Mouse (Mus musculus) hindbrain, embryonic 14.5 days (tissue): ENCODE measurements at regions not wholly inside any gene's neighbourhood (a gene's known extent, or its start where the extent isn't known, plus 50 kb on each side); places are given as distances from the start of the nearest gene placed in this dataset.

ENCODE experiments used
- ATAC-seq: fragments of 200-750 bp; cut with Nextera tagmentation; 2 replicates; pipeline ENCODE4 v1.8.0; 2017; ENCODE audit warnings: moderate number of reproducible peaks, mild to moderate bottlenecking, moderate TSS enrichment, moderate library complexity; ENCODE audit not compliant: low FRiP score
- DNase-seq: peaks from one replicate; pipeline ENCODE4 v3.0.0-alpha.2; 2015; ENCODE audit warnings: low spot score
- H3K27ac ChIP-seq: fragments of 300-500 bp; sonication (generic); 2 replicates; pipeline ENCODE4 v1.5.1; 2014; ENCODE audit warnings: mild to moderate bottlenecking, moderate library complexity
- H3K27me3 ChIP-seq: fragments of 300-500 bp; sonication (generic); 2 replicates; pipeline ENCODE4 v1.6.1; 2014; ENCODE audit warnings: mild to moderate bottlenecking, low read length, mixed read lengths; ENCODE audit not compliant: control insufficient read depth, insufficient read depth
- H3K36me3 ChIP-seq: fragments of 300-500 bp; sonication (generic); replicated peaks from 2 replicates; pipeline ENCODE4 v1.6.1; 2014; ENCODE audit not compliant: control insufficient read depth, insufficient read depth
- H3K4me1 ChIP-seq: fragments of 300-500 bp; sonication (generic); replicated peaks from 2 replicates; pipeline ENCODE4 v1.6.1; 2014; ENCODE audit warnings: antibody characterized with exemption, low read length, mixed read lengths; ENCODE audit not compliant: control insufficient read depth, insufficient read depth
- H3K4me2 ChIP-seq: fragments of 300-500 bp; sonication (generic); replicated peaks from 2 replicates; pipeline ENCODE4 v1.6.1; 2014; ENCODE audit warnings: mild to moderate bottlenecking, moderate library complexity
- H3K4me3 ChIP-seq: fragments of 300-500 bp; sonication (generic); replicated peaks from 2 replicates; pipeline ENCODE4 v1.5.1; 2014; ENCODE audit warnings: mild to moderate bottlenecking, low read length
- H3K9ac ChIP-seq: fragments of 300-500 bp; sonication (generic); 2 replicates; pipeline ENCODE4 v1.6.1; 2014
- H3K9me3 ChIP-seq: fragments of 300-500 bp; sonication (generic); 2 replicates; pipeline ENCODE4 v1.6.1; 2016; ENCODE audit warnings: low read length; ENCODE audit not compliant: control insufficient read depth
- WGBS: fragments of 180-500 bp; shearing (Covaris S2); extraction: QIAGEN DNeasy Blood & Tissue Kit; methylation state at CpG from one replicate; pipeline ENCODE4 v1.1.7; 2014; 5-methylcytosine and 5-hydroxymethylcytosine counted together

GRCm38 (mm10) chr12:5494657-5495512 lies 119.4 kb upstream of the Klhl29 start:
- Histone ChIP-seq H3K9me3 (no peaks in the 10 kb centered on the region), H3K36me3 (no peaks in the 10 kb centered on the region), H3K9ac (no peak overlapping the region), H3K4me1 (no peaks in the 10 kb centered on the region), H3K4me3 (no peak overlapping the region), H3K27ac (no peak overlapping the region), H3K4me2 (no peak overlapping the region), H3K27me3 (no peaks in the 10 kb centered on the region)
- 66% methylated on average over 7 of the region's 7 CpGs for WGBS
- no peak for DNase-seq
- ATAC-seq: no peak

GRCm38 (mm10) chr12:5464250-5464899 lies 88.9 kb upstream of the Klhl29 start:
- H3K9ac ChIP-seq: no peak overlapping the region
- no peak overlapping the region for H3K27ac ChIP-seq
- H3K9me3 ChIP-seq: no peaks in the 10 kb centered on the region
- H3K4me2 ChIP-seq: no peak overlapping the region
- no peaks in the 10 kb centered on the region for H3K27me3 ChIP-seq
- no peaks in the 10 kb centered on the region for H3K36me3 ChIP-seq
- H3K4me3 ChIP-seq: no peak overlapping the region
- DNase-seq: no peak
- 50% methylated on average over 9 of the region's 9 CpGs for WGBS
- no peaks in the 10 kb centered on the region for H3K4me1 ChIP-seq
- no peak for ATAC-seq

- Histone ChIP-seq H3K27ac (no peak overlapping the region), H3K4me3 (no peak overlapping the region), H3K9me3 (no peaks in the 10 kb centered on the region), H3K4me2 (no peak overlapping the region), H3K36me3 (no peaks in the 10 kb centered on the region), H3K4me1 (no peaks in the 10 kb centered on the region), H3K27me3 (no peaks in the 10 kb centered on the region), H3K9ac (no peak overlapping the region)
- 94% methylated on average over 2 of the region's 2 CpGs for WGBS
- DNase-seq (no peak), ATAC-seq (no peak)
Measured at GRCm38 (mm10) chr12:5453157-5453556, 77.7 kb upstream of the Klhl29 start.

- H3K9me3 ChIP-seq: no peaks in the 10 kb centered on the region
- H3K4me3 ChIP-seq: no peak overlapping the region
- H3K36me3 ChIP-seq: no peaks in the 10 kb centered on the region
- H3K9ac ChIP-seq: no peak overlapping the region
- H3K27ac ChIP-seq: peak overlapping the region; percentile 44; the same call in 1 of the 2 replicates
- H3K27me3 ChIP-seq: no peaks in the 10 kb centered on the region
- H3K4me1 ChIP-seq: peaks cover 11% of the 10 kb centered on the region
- WGBS: 37% methylated on average over 2 of the region's 2 CpGs
- peak; percentile 47; the same call in 1 of the 2 replicates for ATAC-seq
- no peak for DNase-seq
- H3K4me2 ChIP-seq: no peak overlapping the region
Measured at GRCm38 (mm10) chr12:5443730-5444129, 68.2 kb upstream of the Klhl29 start.

GRCm38 (mm10) chr12:5443091-5443531 lies 67.6 kb upstream of the Klhl29 start:
- H3K4me3 ChIP-seq: no peak overlapping the region
- peaks cover 11% of the 10 kb centered on the region for H3K4me1 ChIP-seq
- no peaks in the 10 kb centered on the region for H3K9me3 ChIP-seq
- no peak overlapping the region for H3K4me2 ChIP-seq
- 51% methylated on average over 7 of the region's 7 CpGs for WGBS
- H3K9ac ChIP-seq: no peak overlapping the region
- DNase-seq (no peak), ATAC-seq (peak; percentile 41; the same call in 1 of the 2 replicates)
- no peaks in the 10 kb centered on the region for H3K27me3 ChIP-seq
- H3K36me3 ChIP-seq: no peaks in the 10 kb centered on the region
- peak overlapping the region; percentile 44 for H3K27ac ChIP-seq

GRCm38 (mm10) chr12:5442679-5443078 lies 67.2 kb upstream of the Klhl29 start:
- Histone ChIP-seq H3K4me3 (no peak overlapping the region), H3K27me3 (no peaks in the 10 kb centered on the region), H3K36me3 (no peaks in the 10 kb centered on the region), H3K4me2 (no peak overlapping the region), H3K9me3 (no peaks in the 10 kb centered on the region), H3K4me1 (peaks cover 11% of the 10 kb centered on the region), H3K27ac (no peak overlapping the region), H3K9ac (no peak overlapping the region)
- WGBS: 86% methylated on average over 5 of the region's 5 CpGs
- no peak for ATAC-seq
- DNase-seq: no peak

- Histone ChIP-seq H3K36me3 (no peaks in the 10 kb centered on the region), H3K27ac (no peak overlapping the region), H3K4me3 (no peak overlapping the region), H3K9ac (no peak overlapping the region), H3K4me1 (peaks cover 11% of the 10 kb centered on the region), H3K9me3 (no peaks in the 10 kb centered on the region), H3K27me3 (no peaks in the 10 kb centered on the region), H3K4me2 (no peak overlapping the region)
- no peak for ATAC-seq
- no peak for DNase-seq
- 73% methylated on average over 3 of the region's 3 CpGs for WGBS
Measured at GRCm38 (mm10) chr12:5440482-5440881, 65.0 kb upstream of the Klhl29 start.

- DNase-seq (no peak), ATAC-seq (no peak)
- no peak overlapping the region for H3K4me2 ChIP-seq
- H3K27ac ChIP-seq: no peak overlapping the region
- H3K27me3 ChIP-seq: no peaks in the 10 kb centered on the region
- H3K4me1 ChIP-seq: peaks cover 4% of the 10 kb centered on the region; the same call in 1 of the 2 replicates
- 64% methylated on average over 3 of the region's 3 CpGs for WGBS
- H3K9ac ChIP-seq: no peak overlapping the region
- no peaks in the 10 kb centered on the region for H3K9me3 ChIP-seq
- H3K36me3 ChIP-seq: no peaks in the 10 kb centered on the region
- no peak overlapping the region for H3K4me3 ChIP-seq
Measured at GRCm38 (mm10) chr12:5435876-5436275, 60.4 kb upstream of the Klhl29 start.

- no peak overlapping the region for H3K27ac ChIP-seq
- H3K4me1 ChIP-seq: peaks cover 4% of the 10 kb centered on the region; the same call in 1 of the 2 replicates
- no peaks in the 10 kb centered on the region for H3K9me3 ChIP-seq
- no peak overlapping the region for H3K9ac ChIP-seq
- H3K36me3 ChIP-seq: no peaks in the 10 kb centered on the region
- no peak for DNase-seq
- 0 out of 2 replicates have a peak, but pooled peaks have one; percentile 31 for ATAC-seq
- no peaks in the 10 kb centered on the region for H3K27me3 ChIP-seq
- H3K4me3 ChIP-seq: no peak overlapping the region
- 41% methylated on average over 6 of the region's 6 CpGs for WGBS
- H3K4me2 ChIP-seq: no peak overlapping the region
Measured at GRCm38 (mm10) chr12:5434060-5434459, 58.6 kb upstream of the Klhl29 start.
